Mouse (Mus musculus) midbrain, embryonic 16.5 days (tissue): ENCODE measurements around the gene Traf2. TPM values are rescaled to one million over a fixed set of nuclear protein-coding genes. Genes with fewer than 3 reads are reported as not detected.
A peak's percentile ranks its signal among the peaks of the same experiment; 100 is the strongest.

Experiments
- ATAC-seq: fragments of 200-750 bp; cut with Nextera tagmentation; 2 replicates; pipeline ENCODE4 v1.8.0; 2017; ENCODE audit warnings: moderate TSS enrichment
- H3K27ac ChIP-seq: fragments of 300-500 bp; sonication (generic); 2 replicates; pipeline ENCODE4 v1.5.1; 2014; ENCODE audit warnings: mild to moderate bottlenecking, low read length, mixed read lengths
- H3K27me3 ChIP-seq: fragments of 300-500 bp; sonication (generic); 2 replicates; pipeline ENCODE4 v1.6.1; 2014; ENCODE audit warnings: low read depth, low read length, mixed read lengths; ENCODE audit not compliant: control insufficient read depth, insufficient read depth
- H3K36me3 ChIP-seq: fragments of 300-500 bp; sonication (generic); 2 replicates; pipeline ENCODE4 v1.6.1; 2014; ENCODE audit warnings: mild to moderate bottlenecking, low read length, moderate library complexity, mixed read lengths; ENCODE audit not compliant: control insufficient read depth, insufficient read depth
- H3K4me1 ChIP-seq: fragments of 300-500 bp; sonication (generic); 2 replicates; pipeline ENCODE4 v1.6.1; 2014; ENCODE audit warnings: mild to moderate bottlenecking, low read length, mixed read lengths; ENCODE audit not compliant: control insufficient read depth, insufficient read depth
- H3K4me2 ChIP-seq: fragments of 300-500 bp; sonication (generic); 2 replicates; pipeline ENCODE4 v1.6.1; 2014; ENCODE audit warnings: mild to moderate bottlenecking, low read length, mixed read lengths
- H3K4me3 ChIP-seq: fragments of 300-500 bp; sonication (generic); 2 replicates; pipeline ENCODE4 v1.5.1; 2014; ENCODE audit warnings: low read depth, mild to moderate bottlenecking, low read length, moderate library complexity, mixed read lengths
- H3K9ac ChIP-seq: fragments of 300-500 bp; sonication (generic); 2 replicates; pipeline ENCODE4 v1.6.1; 2014; ENCODE audit warnings: low read depth, low read length, mixed read lengths
- H3K9me3 ChIP-seq: fragments of 300-500 bp; sonication (generic); replicated peaks from 2 replicates; pipeline ENCODE4 v1.6.1; 2014; ENCODE audit warnings: mild to moderate bottlenecking, low read length, mixed read lengths; ENCODE audit not compliant: control insufficient read depth, poor library complexity, severe bottlenecking
- WGBS: fragments of 180-500 bp; shearing (Covaris S2); extraction: QIAGEN DNeasy Blood & Tissue Kit; methylation state at CpG from one replicate; pipeline ENCODE4 v1.1.7; 2014; 5-methylcytosine and 5-hydroxymethylcytosine counted together
- polyA plus RNA-seq: library from polyadenylated mRNA; unstranded; fragments of >200 nt; fragmentation: Nextera tagmentation; extraction: Ambion mirVana; gene quantifications from 2 replicates; pipeline ENCODE4 v1.2.1, GENCODE M21; 2015

Traf2 gene
- 15.2 and 15.9 TPM in 2 replicates for polyA plus RNA-seq

DNA sequence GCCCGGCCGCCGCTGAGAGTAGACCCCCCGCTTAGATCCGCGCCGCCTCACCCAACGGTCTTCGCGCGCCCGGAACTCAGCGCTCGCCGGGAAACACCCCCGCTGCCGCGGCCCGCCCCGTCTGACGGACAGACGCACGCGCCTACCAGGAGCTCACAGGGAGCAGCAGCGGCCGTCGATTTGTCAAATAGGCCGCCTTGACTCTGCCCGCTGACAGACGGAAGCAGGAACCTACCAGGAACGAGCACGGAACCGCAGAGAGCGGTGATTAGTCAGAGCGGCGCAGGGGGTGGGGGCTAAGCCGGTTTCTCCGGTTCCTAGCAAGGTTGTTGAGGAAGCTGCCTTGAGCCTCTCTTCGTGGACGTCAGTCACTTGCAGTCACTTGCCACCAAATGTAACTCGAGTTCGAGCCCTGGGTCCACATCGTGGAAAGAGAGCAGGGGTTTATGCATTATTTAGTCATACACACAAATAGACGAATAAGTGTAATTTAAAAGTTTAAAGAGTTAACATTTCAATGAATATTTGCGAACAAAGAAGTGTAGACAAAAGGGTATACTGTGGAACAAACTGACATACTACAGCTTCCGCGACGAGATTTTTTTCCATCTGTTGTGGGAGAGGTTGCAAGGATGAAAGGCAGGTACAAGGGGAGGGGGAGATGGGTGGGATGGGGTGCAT lies at the start of gene Traf2:
Traf2 (minus strand) TSS at position 130 of the 681 bp plus-strand sequence.
- no peaks in the 10 kb centered on the region for H3K36me3 ChIP-seq
- peak within 1 kb of the TSS; percentile 50; the same call in 1 of the 2 replicates for H3K27ac ChIP-seq
- H3K4me1 ChIP-seq, result peaks cover 9% of the 10 kb centered on the region
- H3K9me3 ChIP-seq, result no peaks in the 10 kb centered on the region
- peak; percentile 100 for ATAC-seq
- WGBS, result 3% methylated on average over 48 of the region's 48 CpGs
- H3K4me2 ChIP-seq, result peak within 1 kb of the TSS; percentile 86
- peak within 1 kb of the TSS; percentile 66 for H3K4me3 ChIP-seq
- H3K9ac ChIP-seq, result peak within 1 kb of the TSS; percentile 75
- no peaks in the 10 kb centered on the region for H3K27me3 ChIP-seq

DNA sequence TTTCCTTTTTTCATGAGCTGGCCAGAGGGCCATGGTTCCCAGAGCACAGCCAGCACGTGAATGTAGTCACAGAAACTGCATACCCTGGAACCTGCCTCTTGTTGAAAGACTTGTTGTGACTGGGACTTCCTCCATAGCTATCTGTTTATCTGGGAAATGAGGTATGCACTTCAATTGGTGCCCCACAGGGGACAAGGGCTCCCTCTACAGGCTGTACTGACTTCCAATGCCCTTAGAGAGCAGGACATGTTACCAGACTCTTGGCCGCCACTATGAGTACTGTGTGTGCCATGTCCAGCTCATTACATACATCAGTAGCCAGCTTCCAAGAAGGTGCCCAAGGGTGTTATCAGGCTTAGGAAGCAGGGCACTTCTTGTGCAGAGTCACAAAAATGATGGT lies 45.1 kb upstream of the Traf2 start:
- ATAC-seq, result no peak
- Histone ChIP-seq H3K4me2 (no peak overlapping the region), H3K4me1 (no peaks in the 10 kb centered on the region), H3K9me3 (no peaks in the 10 kb centered on the region), H3K9ac (no peak overlapping the region), H3K27me3 (no peaks in the 10 kb centered on the region), H3K36me3 (peaks cover 46% of the 10 kb centered on the region), H3K27ac (no peak overlapping the region), H3K4me3 (no peak overlapping the region)
- 83% methylated on average over 2 of the region's 2 CpGs for WGBS

DNA sequence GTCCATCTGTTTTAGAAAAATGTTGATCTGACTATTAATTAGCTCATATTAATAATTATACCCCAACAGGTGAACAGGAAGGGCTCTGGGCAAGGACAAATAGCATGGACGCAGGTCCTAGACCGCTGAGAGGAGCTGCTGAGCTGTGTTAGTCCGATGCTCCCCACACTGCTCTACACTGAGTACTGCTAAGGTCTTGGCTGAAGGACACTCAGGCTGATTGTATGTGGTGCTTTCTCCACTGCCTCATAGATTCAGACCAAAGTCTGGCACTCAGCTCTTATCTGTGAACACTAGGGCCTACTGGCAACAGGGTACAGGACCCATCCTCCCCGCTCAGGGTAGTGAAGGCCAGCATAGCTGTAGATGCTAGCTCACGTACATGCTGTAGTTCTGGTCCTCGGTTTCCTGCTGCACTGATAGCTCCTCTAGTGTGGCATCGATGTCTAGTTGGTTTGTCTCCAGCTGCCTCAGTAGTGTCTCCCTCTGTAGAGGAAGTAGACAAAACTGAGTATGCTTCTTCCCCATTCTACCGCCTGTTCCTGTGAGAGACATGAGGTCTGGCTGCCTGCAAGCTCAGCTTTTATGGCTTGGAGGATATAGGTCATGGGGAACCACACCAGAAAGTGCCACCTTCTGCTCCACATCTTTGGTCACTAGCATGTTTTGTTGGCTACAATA lies 41.6 kb upstream of the Traf2 start:
- Histone ChIP-seq H3K4me2 (no peak overlapping the region), H3K4me3 (no peak overlapping the region), H3K9ac (no peak overlapping the region), H3K9me3 (no peaks in the 10 kb centered on the region), H3K36me3 (peaks cover 39% of the 10 kb centered on the region), H3K4me1 (no peaks in the 10 kb centered on the region), H3K27ac (no peak overlapping the region), H3K27me3 (no peaks in the 10 kb centered on the region)
- WGBS, result 95% methylated on average over 8 of the region's 8 CpGs
- no peak for ATAC-seq

DNA sequence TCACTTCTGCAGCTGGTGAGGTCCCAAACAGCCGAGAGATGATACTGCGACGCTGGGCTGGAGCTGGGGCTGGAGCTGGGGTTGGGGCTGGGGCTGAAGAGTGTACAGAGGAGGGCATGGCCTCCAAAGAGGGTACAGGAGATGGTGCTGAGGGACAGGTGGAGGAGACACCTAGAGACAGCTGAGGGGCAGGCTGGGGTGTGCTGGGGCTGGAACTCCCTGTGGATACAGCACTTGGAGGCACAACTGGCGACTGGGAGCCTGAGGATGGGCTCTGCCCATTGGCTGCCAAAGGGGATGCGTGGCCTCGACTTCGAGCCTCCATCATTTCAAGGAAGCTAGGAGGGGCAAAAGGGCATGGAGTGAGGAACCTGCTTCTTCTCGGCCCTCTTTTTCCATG lies 40.5 kb upstream of the Traf2 start:
- no peak overlapping the region for H3K9ac ChIP-seq
- 93% methylated on average over 8 of the region's 8 CpGs for WGBS
- peaks cover 6% of the 10 kb centered on the region for H3K4me1 ChIP-seq
- no peak overlapping the region for H3K4me3 ChIP-seq
- H3K4me2 ChIP-seq, result no peak overlapping the region
- H3K27me3 ChIP-seq, result no peaks in the 10 kb centered on the region
- no peak overlapping the region for H3K27ac ChIP-seq
- H3K9me3 ChIP-seq, result no peaks in the 10 kb centered on the region
- ATAC-seq, result no peak
- peaks cover 29% of the 10 kb centered on the region for H3K36me3 ChIP-seq

DNA sequence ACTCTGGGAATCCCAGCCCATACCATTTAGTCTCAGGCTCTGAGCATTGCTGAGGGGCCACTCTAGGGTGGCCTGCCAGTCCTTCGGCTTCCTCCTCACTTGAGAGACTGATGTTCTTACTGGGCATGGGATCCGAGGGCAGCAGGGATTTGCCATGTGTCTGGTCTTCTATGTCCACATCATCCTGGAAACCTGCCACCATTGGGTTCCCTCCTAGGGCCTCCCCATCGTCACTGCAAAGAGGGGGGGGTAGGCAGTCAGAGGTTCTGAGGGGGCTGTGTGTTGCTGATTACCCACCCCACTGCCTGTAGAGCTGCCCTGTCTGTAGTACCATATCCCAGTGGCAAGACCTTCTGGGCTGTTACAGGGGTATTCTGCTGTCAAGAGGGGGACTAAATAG lies 38.9 kb upstream of the Traf2 start:
- peaks cover 16% of the 10 kb centered on the region; the same call in 1 of the 2 replicates for H3K36me3 ChIP-seq
- no peak overlapping the region for H3K9ac ChIP-seq
- 83% methylated on average over 3 of the region's 3 CpGs for WGBS
- no peaks in the 10 kb centered on the region for H3K9me3 ChIP-seq
- H3K27me3 ChIP-seq, result peaks cover 1% of the 10 kb centered on the region
- H3K4me2 ChIP-seq, result no peak overlapping the region
- ATAC-seq, result no peak
- peaks cover 18% of the 10 kb centered on the region for H3K4me1 ChIP-seq
- H3K4me3 ChIP-seq, result no peak overlapping the region
- H3K27ac ChIP-seq, result no peak overlapping the region

GRCm38 (mm10) chr2:25584856-25585255 lies 38.1 kb upstream of the Traf2 start:
- H3K27me3 ChIP-seq, result peaks cover 9% of the 10 kb centered on the region
- no peaks in the 10 kb centered on the region for H3K9me3 ChIP-seq
- H3K4me2 ChIP-seq, result no peak overlapping the region
- no peak overlapping the region for H3K27ac ChIP-seq
- 83% methylated on average over 4 of the region's 4 CpGs for WGBS
- no peak overlapping the region for H3K9ac ChIP-seq
- ATAC-seq, result no peak
- H3K36me3 ChIP-seq, result peaks cover 16% of the 10 kb centered on the region; the same call in 1 of the 2 replicates
- no peak overlapping the region for H3K4me3 ChIP-seq
- peaks cover 25% of the 10 kb centered on the region for H3K4me1 ChIP-seq

GRCm38 (mm10) chr2:25584152-25584551 lies 37.4 kb upstream of the Traf2 start:
- 91% methylated on average over 3 of the region's 3 CpGs for WGBS
- H3K4me3 ChIP-seq, result no peak overlapping the region

DNA sequence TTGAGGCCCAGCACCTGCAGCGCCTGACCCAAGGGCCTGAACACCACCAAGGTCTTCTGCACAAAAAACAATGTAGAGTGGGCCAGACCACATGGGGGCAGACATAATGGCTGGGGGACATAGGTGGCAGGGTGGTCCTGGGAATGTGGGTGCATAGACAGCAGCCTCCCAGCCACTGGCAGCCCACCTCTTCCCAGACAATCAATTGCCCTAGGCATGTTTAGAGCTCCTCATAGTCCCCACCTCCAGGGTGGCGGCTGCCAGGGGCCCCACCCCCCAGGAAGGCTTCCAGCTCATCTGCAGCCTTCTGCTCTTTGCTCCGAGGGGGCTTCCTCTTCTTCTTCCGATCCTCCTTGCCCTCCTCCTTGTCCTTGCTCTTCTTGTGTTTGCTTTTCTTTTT lies 36.8 kb upstream of the Traf2 start:
- Histone ChIP-seq H3K4me1 (peaks cover 30% of the 10 kb centered on the region), H3K4me3 (no peak overlapping the region), H3K27me3 (peaks cover 22% of the 10 kb centered on the region), H3K27ac (no peak overlapping the region), H3K9me3 (no peaks in the 10 kb centered on the region), H3K4me2 (no peak overlapping the region), H3K36me3 (peaks cover 21% of the 10 kb centered on the region; the same call in 1 of the 2 replicates), H3K9ac (no peak overlapping the region)
- WGBS, result 71% methylated on average over 4 of the region's 4 CpGs
- no peak for ATAC-seq

More at GRCm38 (mm10) chr2:25584152-25584551, 37.4 kb upstream of the Traf2 start:
- no peak overlapping the region for H3K27ac ChIP-seq
- no peak overlapping the region for H3K9ac ChIP-seq
- peaks cover 16% of the 10 kb centered on the region; the same call in 1 of the 2 replicates for H3K36me3 ChIP-seq
- H3K27me3 ChIP-seq, result peaks cover 16% of the 10 kb centered on the region
- peaks cover 30% of the 10 kb centered on the region for H3K4me1 ChIP-seq
- no peak for ATAC-seq
- H3K4me2 ChIP-seq, result no peak overlapping the region
- H3K9me3 ChIP-seq, result no peaks in the 10 kb centered on the region

DNA sequence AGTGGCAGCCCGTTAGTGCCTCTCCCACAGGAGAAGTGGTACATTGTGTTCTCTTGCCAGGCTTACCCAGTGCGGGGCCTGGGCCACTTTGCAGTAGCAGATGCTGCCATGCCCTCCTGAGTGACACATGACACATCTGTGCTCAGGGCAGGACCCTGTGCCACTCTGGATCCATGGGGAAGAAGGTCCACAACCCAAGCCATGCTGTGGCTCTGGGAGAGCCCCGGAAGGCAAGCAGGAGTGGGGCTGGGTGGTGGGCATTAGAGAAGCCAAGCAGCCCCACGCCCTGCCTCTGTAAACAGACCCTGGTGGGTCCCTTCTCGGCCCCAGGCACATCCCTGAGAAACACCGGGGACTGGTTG lies 36.4 kb upstream of the Traf2 start:
- ATAC-seq, result no peak
- Histone ChIP-seq H3K9me3 (no peaks in the 10 kb centered on the region), H3K9ac (no peak overlapping the region), H3K27ac (no peak overlapping the region), H3K4me1 (peaks cover 32% of the 10 kb centered on the region), H3K36me3 (peaks cover 22% of the 10 kb centered on the region; the same call in 1 of the 2 replicates), H3K4me2 (no peak overlapping the region), H3K27me3 (peaks cover 26% of the 10 kb centered on the region), H3K4me3 (no peak overlapping the region)
- WGBS, result 81% methylated on average over 6 of the region's 6 CpGs
